Mouse (Mus musculus): ENCODE measurements at regions not wholly inside any gene's neighbourhood (a gene's known extent, or its start where the extent isn't known, plus 50 kb on each side); places are given as distances from the start of the nearest gene placed in this dataset.

GRCm38 (mm10) chr7:73595860-73596259 is 54.2 kb upstream of the Chd2 start:
- intact Hi-C loops (cut with DNase I; ENCODE audit: low total_unique reads), result no loop called here

GRCm38 (mm10) chr7:73595140-73595825 is 53.7 kb upstream of the Chd2 start:
- intact Hi-C loops (cut with DNase I; ENCODE audit: low total_unique reads), result no loop called here
- peak; percentile 97 for DNase-seq

More at GRCm38 (mm10) chr7:73595860-73596259, 54.2 kb upstream of the Chd2 start:
- DNase-seq, result peak; percentile 33

GRCm38 (mm10) chr7:73594492-73595139 is 53.0 kb upstream of the Chd2 start:
- intact Hi-C loops (cut with DNase I; ENCODE audit: low total_unique reads), result no loop called here
- DNase-seq, result no peak

GRCm38 (mm10) chr7:73593645-73594385 is 52.2 kb upstream of the Chd2 start:
- intact Hi-C loops (cut with DNase I; ENCODE audit: low total_unique reads), result no loop called here
- no peak for DNase-seq

GRCm38 (mm10) chr7:73592857-73593256 is 51.2 kb upstream of the Chd2 start:
- intact Hi-C loops (cut with DNase I; ENCODE audit: low total_unique reads), result no loop called here
- DNase-seq, result no peak

Data from gastrocnemius, postnatal 14 days (tissue).